Mouse (Mus musculus) A20 (cell line): ENCODE results near the gene Cdk14.

Source experiments
- DNase-seq: peaks from one replicate; pipeline ENCODE4 v3.0.0-alpha.2; 2011; ENCODE audit warnings: low read depth, low spot score

Gene Cdk14

GRCm38 (mm10) chr5:5419992-5420455 lies at the start of gene Cdk14:
Gene Cdk14, minus strand, starts transcription at chr5:5420312.
- peak; percentile 93 for DNase-seq

GRCm38 (mm10) chr5:5465256-5465655 lies 45.1 kb upstream of the Cdk14 start:
- DNase-seq, result peak; percentile 24

- no peak for DNase-seq
Measured at GRCm38 (mm10) chr5:5431746-5432438, 11.8 kb upstream of the Cdk14 start.

- DNase-seq, result no peak
Measured at GRCm38 (mm10) chr5:5423723-5424171, 3.6 kb upstream of the Cdk14 start.

GRCm38 (mm10) chr5:5423081-5423480 lies 3.0 kb upstream of the Cdk14 start:
- DNase-seq, result no peak

GRCm38 (mm10) chr5:5421439-5421838 lies 1.3 kb upstream of the Cdk14 start:
- DNase-seq, result peak; percentile 32

GRCm38 (mm10) chr5:5419253-5419652 lies 859 bp downstream of the Cdk14 start:
- no peak for DNase-seq

GRCm38 (mm10) chr5:5414835-5415234 lies 5.3 kb downstream of the Cdk14 start:
- no peak for DNase-seq

- DNase-seq, result no peak
Measured at GRCm38 (mm10) chr5:5411886-5412285, 8.2 kb downstream of the Cdk14 start.

GRCm38 (mm10) chr5:5401986-5402385 lies 18.1 kb downstream of the Cdk14 start:
- DNase-seq, result no peak

- DNase-seq, result no peak
Measured at GRCm38 (mm10) chr5:5392786-5393185, 27.3 kb downstream of the Cdk14 start.

- DNase-seq, result peak; percentile 63
Measured at GRCm38 (mm10) chr5:5380731-5381718, 39.1 kb downstream of the Cdk14 start.

- peak; percentile 67 for DNase-seq
Measured at GRCm38 (mm10) chr5:5379870-5380730, 40.0 kb downstream of the Cdk14 start.

GRCm38 (mm10) chr5:5379501-5379869 lies 40.6 kb downstream of the Cdk14 start:
- no peak for DNase-seq

- DNase-seq, result no peak
Measured at GRCm38 (mm10) chr5:5374393-5374792, 45.7 kb downstream of the Cdk14 start.

- DNase-seq, result no peak
Measured at GRCm38 (mm10) chr5:5373541-5373940, 46.6 kb downstream of the Cdk14 start.

- DNase-seq, result peak; percentile 30
Measured at GRCm38 (mm10) chr5:5372936-5373335, 47.2 kb downstream of the Cdk14 start.

- no peak for DNase-seq
Measured at GRCm38 (mm10) chr5:5372354-5372753, 47.8 kb downstream of the Cdk14 start.

- peak; percentile 13 for DNase-seq
Measured at GRCm38 (mm10) chr5:5370322-5371082, 49.6 kb downstream of the Cdk14 start.

GRCm38 (mm10) chr5:5368389-5369164 lies 51.5 kb downstream of the Cdk14 start:
- peak; percentile 29 for DNase-seq
